Mouse (Mus musculus): ENCODE measurements around the gene Gckr.

DNA sequence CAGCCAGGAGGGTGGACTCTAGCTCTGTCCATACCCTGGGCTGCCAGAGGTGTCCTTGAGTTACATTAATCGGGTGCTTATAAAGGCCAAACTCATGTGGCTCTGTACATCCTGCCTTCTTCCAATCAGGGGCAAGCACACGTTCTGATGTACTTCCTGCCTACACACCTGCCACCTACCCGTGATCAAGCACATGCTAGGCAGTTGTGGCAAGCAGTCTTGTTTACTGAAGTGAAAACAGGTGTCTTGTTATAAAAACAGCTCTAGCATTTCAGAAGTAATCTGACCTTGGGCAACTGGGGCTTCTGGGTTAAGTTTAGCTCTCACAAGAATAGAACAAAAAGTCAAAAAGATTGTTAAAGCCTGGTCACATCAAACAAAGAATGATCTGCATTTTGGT lies 26.8 kb downstream of the Gckr start:
- no peak for TF ChIP-seq CTCF (IDR thresholded peaks at IDR 0.05; ENCODE audit: extremely low read depth, insufficient read depth, low read length)
- TF ChIP-seq POLR2A (IDR thresholded peaks at IDR 0.05; ENCODE audit: extremely low read depth, insufficient read depth, low read length) = no peak

Data from cortical plate, adult 2 months (tissue).